Mouse (Mus musculus): ENCODE results near the gene Pomt1.
A peak's percentile ranks its signal among the peaks of the same experiment; 100 is the strongest.

Pomt1 gene

DNA sequence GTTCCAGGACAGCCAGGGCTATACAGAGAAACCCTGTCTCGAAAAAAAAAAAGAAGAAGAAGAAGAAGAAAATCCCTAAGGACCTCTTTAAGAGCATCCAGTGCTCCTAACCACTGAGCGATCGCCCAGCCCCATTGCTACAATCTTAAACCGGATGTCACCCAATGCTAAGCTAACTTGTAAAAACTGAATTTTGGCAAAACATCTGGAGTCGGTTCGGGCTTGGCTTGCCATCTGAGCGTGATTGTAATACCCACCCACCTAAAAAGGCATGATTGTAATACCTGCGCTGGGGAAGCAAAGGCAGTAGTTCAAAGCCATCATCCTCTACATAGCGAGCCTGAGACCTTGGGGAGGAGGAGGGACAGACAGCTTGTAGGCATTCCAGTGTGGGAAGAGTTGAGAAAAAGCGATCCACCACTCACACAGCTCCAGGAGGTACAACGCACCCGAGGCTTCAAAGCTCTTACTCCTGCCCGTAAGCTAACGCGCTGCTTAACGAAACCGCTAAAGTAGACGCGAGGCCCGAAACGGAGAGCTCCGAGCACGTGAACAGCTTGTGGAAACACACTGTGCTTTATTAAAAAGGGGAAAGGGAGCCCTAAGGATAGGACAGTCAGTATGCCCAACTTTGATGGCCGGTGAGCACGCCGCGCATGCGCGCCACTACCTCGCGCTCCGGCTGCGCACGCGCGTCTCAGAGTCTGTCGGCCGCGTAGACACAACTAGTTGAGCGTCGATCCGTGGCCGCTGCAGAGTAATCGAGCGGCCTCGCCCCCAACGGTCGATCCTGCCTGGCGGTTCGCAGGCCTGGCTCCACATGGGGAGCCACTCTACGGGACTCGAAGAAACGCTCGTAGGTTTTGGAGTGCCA is at the start of gene Pomt1:
Gene Pomt1 (plus strand): TSS at position 705 of the 874 bp plus-strand sequence.
- peak; percentile 87 for DNase-seq (ENCODE audit: low spot score)

DNA sequence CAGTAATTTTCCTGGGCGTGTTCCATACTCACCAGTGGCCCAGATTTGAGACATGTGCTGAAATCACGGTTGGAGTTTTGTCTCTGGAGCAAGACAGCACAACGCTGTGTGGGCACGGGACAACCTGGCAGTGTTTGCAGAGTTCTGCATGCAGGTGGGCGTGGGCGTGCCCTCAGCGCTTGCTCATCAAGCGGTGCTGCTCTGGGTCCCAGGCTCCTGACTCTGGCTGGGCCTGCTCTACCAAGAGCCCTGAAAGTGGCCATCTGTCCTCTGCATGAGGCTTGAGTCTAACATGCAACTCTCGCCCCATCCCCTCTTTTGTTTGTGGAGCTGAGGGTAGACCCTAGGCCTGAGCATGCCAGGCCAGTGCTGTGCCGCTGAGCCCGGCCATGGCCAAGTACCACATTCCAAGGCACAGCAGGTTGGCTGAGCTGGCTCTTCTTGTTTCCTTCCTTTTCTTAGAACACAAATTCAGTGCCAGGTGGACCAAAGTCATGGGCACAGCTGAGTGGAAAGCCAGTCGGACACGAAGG is 49.3 kb upstream of the Pomt1 start:
- no peak for DNase-seq (ENCODE audit: low spot score)

- no peak for DNase-seq (ENCODE audit: low spot score)
Observed at GRCm38 (mm10) chr2:32187649-32188048, 48.7 kb upstream of the Pomt1 start.

DNA sequence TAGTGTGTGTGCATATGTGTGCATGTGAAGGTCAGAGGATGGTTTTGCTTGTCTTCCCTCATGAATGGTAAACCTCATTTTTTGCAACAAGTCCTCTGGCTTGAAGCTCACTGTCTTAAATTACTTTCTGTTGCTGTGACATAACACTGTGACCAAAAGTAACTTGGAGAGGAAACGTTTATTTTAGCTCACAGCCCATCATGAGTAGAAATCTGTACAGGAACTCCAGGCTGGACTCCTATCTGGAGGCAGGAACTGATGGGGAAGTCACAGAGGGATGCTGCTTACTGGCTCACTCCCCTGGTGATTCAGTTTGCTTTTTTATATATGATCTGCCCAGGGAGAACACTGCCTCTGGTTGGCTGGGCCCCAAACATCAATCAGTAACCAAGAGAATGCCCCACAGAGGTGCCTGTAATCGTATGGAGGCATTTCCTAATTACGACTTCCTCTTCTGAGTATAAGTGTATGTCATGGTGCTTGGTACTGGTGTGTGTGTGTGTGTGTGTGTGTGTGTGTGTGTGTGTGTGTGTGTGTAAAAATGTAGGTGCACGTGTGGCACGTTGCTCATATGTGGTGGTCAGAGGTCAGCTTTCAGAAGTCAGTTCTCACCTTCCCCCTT is 47.2 kb upstream of the Pomt1 start:
- no peak for DNase-seq (ENCODE audit: low spot score)

DNA sequence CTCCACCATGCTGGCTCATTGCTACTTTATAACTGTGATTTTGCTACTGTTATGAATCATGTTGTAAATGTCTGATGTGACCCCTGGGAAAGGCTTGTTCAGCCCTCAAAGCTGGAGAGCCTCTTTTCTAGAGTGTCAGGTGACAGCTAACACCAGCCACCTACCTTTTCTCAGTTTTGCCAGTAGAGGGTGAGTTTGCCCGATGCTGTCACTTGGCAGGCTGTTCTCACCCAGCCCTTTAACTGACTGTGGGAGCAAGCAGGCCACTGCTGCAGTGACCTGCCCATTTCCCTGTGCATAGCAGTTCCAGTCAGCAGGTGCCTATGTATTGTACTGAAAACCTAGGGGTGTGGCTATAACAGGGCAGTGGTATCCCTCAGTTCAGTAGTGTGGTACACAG is 45.8 kb upstream of the Pomt1 start:
- no peak for DNase-seq (ENCODE audit: low spot score)

DNA sequence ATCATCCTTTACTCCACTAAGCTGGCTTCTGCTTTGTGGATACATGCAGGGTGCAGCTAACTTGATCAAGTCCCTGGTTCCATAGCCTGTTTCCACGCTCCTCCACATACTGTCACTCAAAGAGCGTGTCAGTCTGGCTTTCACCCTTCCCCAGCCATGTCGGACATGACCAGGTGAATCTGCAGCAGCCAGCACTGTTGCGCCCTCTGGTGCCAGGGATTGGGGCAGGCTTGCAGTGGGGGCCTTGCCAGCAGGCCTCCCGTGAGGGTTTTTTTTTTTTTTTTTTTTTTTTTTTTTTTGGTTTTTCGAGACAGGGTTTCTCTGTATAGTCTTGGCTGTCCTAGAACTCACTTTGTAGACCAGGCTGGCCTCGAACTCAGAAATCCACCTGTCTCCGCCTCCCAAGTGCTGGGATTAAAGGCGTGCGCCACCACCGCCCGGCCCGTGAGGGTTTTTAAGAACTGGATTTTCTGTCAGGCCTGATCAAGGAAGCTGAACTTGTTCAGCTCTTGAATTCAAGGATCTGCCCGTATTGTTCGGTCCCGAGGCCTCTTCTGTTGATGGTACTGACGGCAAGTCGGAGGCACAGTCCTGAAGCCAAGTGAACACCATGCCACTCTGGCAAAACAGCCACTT is 44.4 kb upstream of the Pomt1 start:
- DNase-seq (ENCODE audit: low spot score), result no peak

DNA sequence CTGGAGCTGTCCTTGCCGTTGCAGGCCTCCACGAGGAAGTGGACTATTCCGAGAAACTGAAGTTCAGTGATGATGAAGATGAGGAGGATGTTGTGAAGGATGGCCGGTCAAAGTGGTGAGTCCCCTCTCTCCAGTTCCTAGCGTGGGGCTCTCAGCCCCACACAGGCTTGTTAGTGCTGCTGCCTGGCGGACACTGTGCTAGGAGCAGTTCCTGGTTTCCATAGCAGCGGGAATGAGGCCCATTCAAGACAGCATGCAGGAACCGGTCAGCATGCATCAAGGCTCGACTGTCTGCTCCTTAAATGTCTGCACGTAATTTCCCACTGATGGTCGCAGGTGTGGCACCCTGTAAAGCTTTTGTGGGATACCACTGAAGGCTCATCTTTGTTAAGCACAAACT is 37.4 kb upstream of the Pomt1 start:
- DNase-seq (ENCODE audit: low spot score), result no peak

GRCm38 (mm10) chr2:32200033-32200432 is 36.4 kb upstream of the Pomt1 start:
- no peak for DNase-seq (ENCODE audit: low spot score)

GRCm38 (mm10) chr2:32200712-32201111 is 35.7 kb upstream of the Pomt1 start:
- no peak for DNase-seq (ENCODE audit: low spot score)

GRCm38 (mm10) chr2:32201527-32201926 is 34.9 kb upstream of the Pomt1 start:
- DNase-seq (ENCODE audit: low spot score), result no peak

- DNase-seq (ENCODE audit: low spot score), result no peak
Observed at GRCm38 (mm10) chr2:32203853-32204252, 32.5 kb upstream of the Pomt1 start.

DNA sequence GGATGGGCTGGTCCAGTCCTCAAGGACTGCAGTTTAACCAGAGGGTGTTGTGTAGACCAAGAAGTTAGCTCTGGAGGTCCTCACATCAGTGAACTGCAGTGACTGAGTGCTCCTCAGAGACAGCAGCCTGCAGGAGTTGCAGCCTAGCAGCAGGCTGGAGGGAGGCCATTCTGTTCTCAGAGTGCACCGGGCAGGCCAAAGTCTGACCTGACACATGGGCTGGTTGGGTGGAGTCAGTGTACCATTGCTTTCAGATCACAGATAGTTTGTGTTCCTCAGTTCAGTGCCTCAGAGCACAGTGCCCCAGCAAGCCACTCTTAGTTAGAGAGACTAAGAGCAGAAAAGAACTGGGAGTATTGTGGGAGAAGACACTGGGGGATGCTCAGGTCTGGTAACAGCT is 28.7 kb upstream of the Pomt1 start:
- DNase-seq (ENCODE audit: low spot score), result no peak

DNA sequence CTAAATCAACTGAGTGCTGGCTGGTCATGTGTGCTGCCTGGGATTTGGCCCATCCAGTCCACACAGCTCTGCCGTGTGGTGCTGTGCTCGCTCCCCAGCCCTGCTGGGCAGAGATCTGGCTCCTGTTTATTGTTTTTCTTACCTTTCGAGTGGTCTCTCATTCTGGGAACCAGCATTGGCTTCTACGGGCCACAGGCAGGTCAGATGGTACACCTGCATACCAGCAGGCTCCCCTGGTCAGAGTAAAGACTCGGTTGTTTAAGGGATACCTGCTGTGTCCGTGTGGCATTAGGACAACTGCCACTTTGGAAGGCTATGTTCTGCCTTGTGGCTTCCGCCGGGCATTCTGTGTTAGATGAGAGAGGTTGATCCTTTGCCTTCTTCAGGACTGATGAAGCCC is 24.7 kb upstream of the Pomt1 start:
- DNase-seq (ENCODE audit: low spot score), result no peak

DNA sequence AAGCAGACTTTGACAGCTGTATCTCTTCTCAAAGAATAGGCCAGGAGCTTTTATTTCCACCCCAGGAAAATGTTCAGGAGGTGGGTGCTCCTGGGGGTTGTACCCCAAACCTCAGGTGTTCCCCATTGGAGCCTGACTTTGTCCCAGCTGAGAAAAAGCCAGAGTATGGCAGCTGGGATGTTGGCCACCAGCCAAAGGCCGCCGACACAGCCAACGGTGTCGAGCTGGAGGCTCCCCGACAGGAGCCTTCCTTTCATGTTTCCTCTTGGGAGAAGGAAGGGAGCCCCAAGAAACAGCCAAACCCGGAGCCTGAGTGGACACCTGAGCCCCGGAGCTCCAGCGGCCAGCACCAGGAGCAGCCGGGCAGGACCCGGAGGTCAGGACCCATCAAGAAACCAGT is 23.4 kb upstream of the Pomt1 start:
- DNase-seq (ENCODE audit: low spot score), result no peak

GRCm38 (mm10) chr2:32215576-32215975 is 20.8 kb upstream of the Pomt1 start:
- DNase-seq (ENCODE audit: low spot score), result no peak

GRCm38 (mm10) chr2:32216506-32216905 is 19.9 kb upstream of the Pomt1 start:
- no peak for DNase-seq (ENCODE audit: low spot score)

GRCm38 (mm10) chr2:32217656-32218055 is 18.7 kb upstream of the Pomt1 start:
- no peak for DNase-seq (ENCODE audit: low spot score)

DNA sequence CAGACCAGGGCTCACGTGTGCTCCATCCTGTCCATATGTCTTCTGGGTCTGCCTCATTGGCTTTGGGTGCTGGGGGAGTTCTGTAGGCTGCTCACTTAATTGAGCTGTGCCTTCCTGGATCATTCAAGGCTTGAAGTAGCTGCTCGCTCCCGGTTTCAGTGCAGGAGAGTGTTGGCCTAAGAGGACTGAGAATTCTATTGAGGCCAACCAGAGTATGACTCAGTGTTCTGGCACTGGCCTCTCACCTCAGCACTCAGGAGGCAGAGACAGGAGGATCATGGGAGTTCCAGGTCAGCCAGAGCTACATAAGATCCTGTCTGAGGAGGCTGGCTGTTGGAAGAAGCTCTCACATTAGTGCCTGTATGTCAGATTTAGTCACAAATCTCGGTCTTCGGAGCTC is 18.3 kb upstream of the Pomt1 start:
- DNase-seq (ENCODE audit: low spot score), result no peak

- no peak for DNase-seq (ENCODE audit: low spot score)
Observed at GRCm38 (mm10) chr2:32218541-32219334, 17.7 kb upstream of the Pomt1 start.

DNA sequence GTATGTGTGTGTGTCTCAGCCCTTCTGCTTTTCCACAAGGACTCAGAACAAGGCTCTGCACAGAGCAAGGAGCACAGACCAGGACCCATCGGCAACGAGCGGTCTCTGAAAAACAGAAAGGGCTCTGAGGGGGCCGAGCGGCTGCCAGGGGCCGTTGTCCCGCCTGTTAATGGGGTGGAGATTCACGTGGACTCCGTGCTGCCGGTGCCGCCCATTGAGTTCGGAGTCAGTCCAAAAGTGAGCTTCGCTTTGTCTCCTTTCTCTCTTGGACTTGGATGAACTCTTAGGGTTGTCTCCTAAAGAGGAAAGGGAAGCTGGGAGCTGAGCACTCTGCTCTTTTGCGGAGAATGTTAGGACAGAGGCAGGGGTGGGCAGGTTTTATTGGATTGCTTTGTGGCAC is 16.9 kb upstream of the Pomt1 start:
- no peak for DNase-seq (ENCODE audit: low spot score)

DNA sequence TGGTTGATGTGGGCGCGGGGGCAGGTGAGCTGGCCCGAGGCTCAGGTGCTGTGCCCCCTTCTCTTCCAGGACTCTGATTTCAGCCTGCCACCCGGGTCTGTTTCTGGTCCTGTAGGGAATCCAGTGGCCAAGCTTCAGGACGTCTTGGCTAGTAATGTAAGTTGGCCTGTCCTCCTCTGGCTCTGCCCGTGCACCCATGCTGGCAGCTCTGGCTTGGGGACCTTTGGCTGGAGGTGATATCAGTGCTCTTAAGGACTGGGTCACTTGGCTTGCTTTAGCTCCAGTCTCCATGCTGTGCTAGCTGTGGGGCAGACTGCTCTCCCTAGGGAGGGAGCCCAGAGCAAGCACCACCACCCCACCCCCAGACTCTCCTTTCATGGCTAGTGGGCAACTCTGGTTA is 16.4 kb upstream of the Pomt1 start:
- DNase-seq (ENCODE audit: low spot score), result no peak

GRCm38 (mm10) chr2:32220969-32221368 is 15.4 kb upstream of the Pomt1 start:
- DNase-seq (ENCODE audit: low spot score), result no peak
